Mouse (Mus musculus) embryo, embryonic 11.5 days (tissue): ENCODE data around the gene Foxo6.

ENCODE experiments used
- DNase-seq: peaks from one replicate; pipeline ENCODE4 v3.0.0-alpha.2; 2012; ENCODE audit warnings: low read depth, low spot score

The Foxo6 gene

DNA sequence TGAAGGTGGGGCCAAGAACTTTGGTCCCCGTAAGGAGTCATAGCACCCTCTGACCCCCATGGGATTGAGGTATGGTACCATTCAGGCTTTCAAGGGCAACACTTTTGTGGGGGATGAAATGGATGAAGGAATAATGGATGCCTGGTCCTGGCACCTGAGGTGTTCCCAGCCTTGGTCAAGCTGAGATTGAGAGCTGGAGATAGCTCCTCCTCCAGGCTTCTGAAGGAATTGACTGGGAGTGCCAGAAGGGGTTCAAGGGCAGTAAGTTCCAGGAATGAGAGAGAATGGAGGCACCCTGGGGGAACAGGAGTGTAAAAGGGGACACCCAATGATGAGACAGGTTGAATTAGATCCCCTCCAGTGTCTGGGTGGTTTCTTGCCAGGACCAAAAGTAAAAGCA is 3.0 kb downstream of the Foxo6 start:
- no peak for DNase-seq

DNA sequence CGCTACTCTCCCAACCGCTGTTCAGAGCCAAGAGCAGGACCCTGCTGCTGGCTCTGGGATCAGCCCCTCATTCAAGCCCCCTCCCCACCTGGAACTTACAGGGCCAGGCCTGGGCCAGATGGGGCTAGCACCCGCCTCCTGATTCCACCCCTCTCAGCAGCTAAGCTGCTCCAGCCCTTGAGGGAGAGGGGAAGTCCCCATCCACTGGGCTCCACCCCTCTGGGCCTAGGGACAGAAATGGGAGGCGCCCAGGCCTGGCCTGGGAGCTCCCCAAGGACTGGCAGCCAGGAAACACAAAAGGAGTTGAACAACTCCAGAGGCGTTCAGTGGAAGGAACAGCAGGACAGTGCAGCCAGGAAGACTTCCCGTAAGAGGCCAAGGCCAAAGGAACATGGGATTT is 4.0 kb downstream of the Foxo6 start:
- no peak for DNase-seq

- DNase-seq: no peak
Measured at GRCm38 (mm10) chr4:120282568-120283091, 4.5 kb downstream of the Foxo6 start.

DNA sequence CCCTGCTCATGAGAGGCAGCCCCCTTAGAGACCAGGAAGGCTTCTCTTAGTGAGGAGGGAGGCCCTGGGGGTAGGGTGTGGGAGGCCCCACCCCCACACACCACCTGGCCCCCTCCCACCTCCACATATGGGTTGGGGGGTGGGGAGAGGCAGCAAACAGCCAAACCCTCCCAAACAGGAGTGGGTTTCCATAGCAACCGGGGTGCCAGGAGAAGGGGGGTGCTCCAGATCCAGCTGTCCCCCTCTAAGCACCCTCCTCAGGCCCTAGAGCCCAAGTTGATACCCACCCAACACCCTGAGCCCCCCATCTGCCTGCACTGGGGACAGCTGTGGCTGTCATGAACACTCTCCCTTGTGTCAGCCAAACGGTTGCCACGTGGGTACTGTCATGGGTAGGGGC is 6.1 kb downstream of the Foxo6 start:
- no peak for DNase-seq

DNA sequence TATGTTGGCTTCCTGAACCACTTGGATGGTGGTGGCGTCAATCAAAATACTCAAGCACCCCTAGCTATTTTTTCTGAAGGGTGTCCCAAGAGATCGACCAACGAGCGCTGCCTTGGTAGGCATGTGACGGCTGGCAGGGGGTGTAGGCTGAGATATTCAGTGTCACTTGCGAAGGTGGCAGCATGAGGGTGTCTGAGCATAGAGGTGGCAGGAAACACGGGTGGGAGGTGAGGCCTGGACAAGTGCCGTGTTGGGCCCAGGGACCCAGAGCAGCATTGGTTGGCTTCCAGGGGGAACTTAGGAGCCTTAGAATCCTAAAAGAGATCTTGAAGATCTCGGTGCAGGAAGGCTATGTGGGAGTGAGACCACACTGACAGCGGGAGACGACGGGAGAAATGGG is 6.7 kb downstream of the Foxo6 start:
- DNase-seq: no peak

- no peak for DNase-seq
Measured at GRCm38 (mm10) chr4:120277255-120277928, 9.8 kb downstream of the Foxo6 start.

DNA sequence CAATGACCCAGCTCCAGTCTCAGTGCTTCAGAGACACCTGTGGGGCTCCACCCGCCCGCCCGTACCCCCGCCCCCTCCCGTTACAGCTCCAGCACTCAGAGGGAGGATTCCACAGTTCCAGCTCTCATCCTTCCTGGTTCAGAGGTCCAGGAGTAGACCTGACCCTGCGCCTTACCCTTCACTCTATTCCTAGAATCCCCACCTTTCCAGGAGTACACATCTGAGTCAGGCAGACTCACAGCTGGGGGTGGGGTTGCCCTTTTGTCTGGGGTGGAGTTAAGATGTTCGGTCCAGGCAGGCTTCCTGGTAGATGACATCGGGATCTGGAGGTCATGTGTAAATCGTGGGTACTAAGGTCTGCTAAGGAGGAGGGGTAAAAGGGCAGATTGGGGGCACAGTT is 11.7 kb downstream of the Foxo6 start:
- no peak for DNase-seq

GRCm38 (mm10) chr4:120273594-120273993 is 13.6 kb downstream of the Foxo6 start:
- no peak for DNase-seq

- no peak for DNase-seq
Measured at GRCm38 (mm10) chr4:120271886-120272580, 15.1 kb downstream of the Foxo6 start.

DNA sequence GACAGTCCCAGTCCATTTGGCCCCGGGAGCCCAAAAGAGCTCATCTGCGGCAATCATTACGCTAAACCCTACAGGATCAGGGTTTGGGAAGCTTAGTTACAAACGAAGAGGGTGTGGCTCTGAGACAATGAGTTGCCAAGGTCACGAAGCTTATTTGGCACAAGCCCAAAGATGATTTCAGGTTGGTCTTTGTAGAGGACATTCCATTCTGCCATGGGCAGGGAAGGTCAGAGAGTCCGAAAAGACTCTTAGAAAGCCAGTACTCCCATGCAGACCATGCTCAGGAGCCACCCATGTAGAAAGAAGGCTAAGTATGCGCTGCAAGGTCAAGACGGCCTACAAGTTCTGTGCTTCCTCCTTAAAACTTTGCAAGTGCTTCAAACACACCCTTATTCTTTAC is 15.9 kb downstream of the Foxo6 start:
- DNase-seq: no peak

GRCm38 (mm10) chr4:120270937-120271199 is 16.3 kb downstream of the Foxo6 start:
- DNase-seq: no peak

DNA sequence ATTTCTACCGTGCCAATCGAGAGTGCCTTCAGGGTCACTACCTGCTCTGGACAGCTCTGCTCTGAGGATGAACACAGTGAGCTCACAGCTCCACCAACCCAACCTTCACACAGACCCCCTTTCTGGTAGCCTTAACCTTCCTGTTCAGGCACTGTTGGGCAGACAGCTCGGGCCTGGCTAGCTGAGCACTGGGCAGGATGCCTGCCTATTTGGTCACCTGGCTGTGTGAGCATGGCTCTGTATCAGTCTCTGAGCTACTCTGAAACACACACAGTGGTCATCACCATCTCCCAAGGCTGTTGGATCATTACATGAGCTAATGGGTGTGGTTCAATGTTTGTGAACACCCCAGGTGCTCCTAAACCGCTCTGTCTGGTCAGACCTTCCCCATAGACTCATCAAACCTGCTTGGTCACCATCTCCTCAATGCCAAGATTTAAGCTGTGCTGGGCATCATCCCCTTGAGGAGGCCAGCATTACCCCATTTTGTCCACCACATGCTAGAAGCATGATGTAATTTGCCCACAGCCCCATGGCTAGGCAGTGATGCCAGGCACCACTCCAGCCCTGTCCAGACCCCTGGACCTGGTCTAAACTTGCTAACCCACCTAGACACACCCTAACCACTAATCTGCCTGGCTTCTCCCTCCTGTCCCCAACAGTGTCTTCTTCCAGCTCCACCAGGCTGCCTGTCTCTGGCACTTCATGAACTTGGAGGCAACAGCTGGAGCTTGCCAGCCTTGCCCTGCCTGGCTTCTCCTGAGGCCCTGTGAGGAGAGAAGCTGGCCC is 16.8 kb downstream of the Foxo6 start:
- no peak for DNase-seq

GRCm38 (mm10) chr4:120269426-120269825 is 17.7 kb downstream of the Foxo6 start:
- no peak for DNase-seq

GRCm38 (mm10) chr4:120268214-120269061 is 18.7 kb downstream of the Foxo6 start:
- no peak for DNase-seq

GRCm38 (mm10) chr4:120267683-120268082 is 19.5 kb downstream of the Foxo6 start:
- DNase-seq: no peak

- no peak for DNase-seq
Measured at GRCm38 (mm10) chr4:120267136-120267535, 20.0 kb downstream of the Foxo6 start.

- DNase-seq: no peak
Measured at GRCm38 (mm10) chr4:120264105-120264504, 23.0 kb downstream of the Foxo6 start.

DNA sequence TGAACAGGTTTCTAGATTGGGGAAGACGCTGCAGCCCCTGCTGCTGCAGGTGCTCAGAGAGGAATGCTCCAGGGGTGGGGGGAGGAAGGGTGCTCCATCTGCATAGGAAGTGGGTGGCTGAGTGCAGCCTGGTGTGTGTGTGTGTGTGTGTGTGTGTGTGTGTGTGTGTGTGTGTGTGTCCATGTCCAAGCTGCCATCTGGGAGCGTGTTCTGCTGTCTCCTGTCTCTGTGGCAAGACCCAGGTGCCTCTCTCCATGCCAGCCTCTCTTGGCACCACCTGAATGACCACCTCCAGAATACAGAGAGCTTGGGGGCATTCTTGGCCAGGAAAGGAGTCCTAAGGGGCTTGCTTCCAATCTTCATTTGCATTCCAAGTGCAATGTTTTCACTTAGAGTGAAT is 24.4 kb downstream of the Foxo6 start:
- no peak for DNase-seq

GRCm38 (mm10) chr4:120262206-120262605 is 24.9 kb downstream of the Foxo6 start:
- DNase-seq: no peak

DNA sequence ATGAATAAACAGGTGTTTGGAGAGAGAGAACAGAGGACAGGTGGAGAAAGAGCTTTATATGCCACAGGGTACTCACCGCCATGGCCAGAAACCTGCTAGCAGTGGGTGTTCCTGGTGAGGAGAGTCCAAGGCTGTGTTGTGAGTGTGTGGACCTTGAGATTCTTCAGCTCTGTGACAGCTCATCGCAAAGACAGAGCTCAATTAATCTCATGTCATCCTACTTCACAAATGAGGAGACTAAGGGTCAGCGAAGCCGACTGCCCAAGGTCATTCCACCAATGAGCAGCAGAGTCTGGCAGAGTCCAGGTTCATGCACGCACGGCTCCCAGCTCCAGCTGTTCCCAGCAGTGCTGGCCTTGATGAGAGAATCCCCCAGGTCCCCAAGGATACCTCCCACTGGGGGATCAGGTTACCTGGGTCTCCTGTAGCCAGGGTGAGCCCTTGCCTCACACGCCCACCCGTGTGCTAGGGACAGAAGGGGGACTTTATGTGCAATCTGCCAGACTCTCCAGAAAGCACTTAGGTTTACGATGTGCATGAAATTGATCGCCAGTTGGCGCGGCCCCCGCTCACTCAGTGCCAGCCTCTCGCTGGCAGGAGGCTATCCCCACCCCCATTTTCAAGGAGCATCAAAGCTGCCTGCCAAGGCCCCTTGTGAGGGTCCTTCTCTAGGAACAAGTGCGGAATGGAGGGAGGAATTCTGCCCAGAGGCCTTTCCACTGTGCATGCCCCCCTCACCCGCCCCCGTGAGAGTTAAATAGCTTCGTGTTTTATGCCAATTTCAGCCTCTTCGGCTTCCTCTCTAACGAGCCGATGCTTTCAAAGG is 27.6 kb downstream of the Foxo6 start:
- DNase-seq: no peak

- DNase-seq: no peak
Measured at GRCm38 (mm10) chr4:120248800-120249261, 38.3 kb downstream of the Foxo6 start.
